ENCODE assay signal across 8 mouse cellular contexts in the genomic region with DNA sequence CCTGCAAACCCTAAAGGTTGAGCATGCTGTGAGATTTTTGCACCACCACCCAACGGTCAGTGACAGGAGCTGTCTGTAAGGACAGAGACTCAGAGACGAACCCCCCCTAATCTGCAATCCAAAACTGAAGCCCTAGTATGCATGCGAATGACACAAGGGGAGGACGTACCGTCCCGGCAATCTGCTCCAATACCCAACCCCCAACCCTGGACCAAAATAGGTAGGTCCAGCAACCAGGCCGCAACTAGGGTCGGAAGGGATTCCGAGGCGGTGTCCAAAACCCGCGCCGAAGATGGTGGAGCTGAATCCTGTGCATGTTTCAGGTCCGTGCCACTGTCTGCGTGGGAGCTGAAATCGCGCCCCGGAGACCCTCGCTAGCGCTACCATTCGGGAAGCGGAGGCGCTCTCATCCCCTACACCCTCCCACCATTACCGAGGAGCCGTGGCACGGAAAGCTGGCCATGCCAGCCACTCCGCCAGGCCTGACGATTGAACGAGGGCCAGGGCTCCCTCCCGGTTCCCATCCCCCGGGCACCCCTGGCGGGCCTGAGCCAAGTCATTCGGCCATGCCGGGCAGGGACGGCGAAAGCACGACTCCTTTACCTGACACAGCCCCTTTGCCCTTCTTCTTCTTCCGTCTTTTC. TPM values are rescaled to one million over a fixed set of nuclear protein-coding genes. Genes with fewer than 3 reads are reported as not detected.
DNase-seq lines count a peak whose midpoint lies in the region; ATAC-seq and TF ChIP-seq lines count a peak whose summit lies in the region.

No protein-coding gene starts in this region.

- H3K27ac ChIP-seq in hindbrain, embryonic 16.5 days (ENCODE audit: low read depth, low read length) = peak overlapping the region; percentile 88
- peak overlapping the region; percentile 94 for H3K27ac ChIP-seq in neural tube, embryonic 13.5 days (replicated peaks)

- H3K4me2 ChIP-seq in hindbrain, embryonic 16.5 days (ENCODE audit: low read length) = peak overlapping the region; percentile 80
- H3K4me2 ChIP-seq in neural tube, embryonic 13.5 days = peak overlapping the region; percentile 93

- ATAC-seq in frontal cortex, adult (ENCODE audit: low TSS enrichment) = peak; percentile 53
- ATAC-seq in hindbrain, embryonic 16.5 days = peak; percentile 73
- ATAC-seq in neural tube, embryonic 13.5 days (ENCODE audit: low read depth) = peak; percentile 79

- DNase-seq in right cerebral cortex, adult 18-20 months = peak; percentile 45
- DNase-seq in right cerebral cortex, postnatal 25 days = no peak
- DNase-seq in brain, embryonic 14.5 days (ENCODE audit: low read depth) = peak; percentile 65
- DNase-seq in liver = peak; percentile 42
- no peak for DNase-seq in urinary bladder, postnatal 25 days (ENCODE audit: low spot score)

- H3K27me3 ChIP-seq in hindbrain, embryonic 16.5 days (replicated peaks; ENCODE audit: control insufficient read depth, insufficient read depth, low read length) = no peaks in the 10 kb centered on the region
- no peaks in the 10 kb centered on the region for H3K27me3 ChIP-seq in neural tube, embryonic 13.5 days

- WGBS in hindbrain, embryonic 16.5 days = under 1% methylated on average over 38 of the region's 38 CpGs
- WGBS in neural tube, embryonic 13.5 days = under 1% methylated on average over 38 of the region's 38 CpGs

- H3K9ac ChIP-seq in hindbrain, embryonic 16.5 days (ENCODE audit: low read depth, low read length) = peak overlapping the region; percentile 92
- H3K9ac ChIP-seq in neural tube, embryonic 13.5 days = peak overlapping the region; percentile 98

- H3K4me3 ChIP-seq in hindbrain, embryonic 16.5 days (ENCODE audit: low read length) = peak overlapping the region; percentile 92
- H3K4me3 ChIP-seq in neural tube, embryonic 13.5 days = peak overlapping the region; percentile 98

- no peak for TF ChIP-seq POLR2A in brain, embryonic 14.5 days (IDR thresholded peaks at IDR 0.05; ENCODE audit: borderline replicate concordance, extremely low read depth, insufficient read depth, insufficient read length, poor library complexity, severe bottlenecking)

- no peak for TF ChIP-seq CTCF in brain, embryonic 14.5 days (IDR thresholded peaks at IDR 0.05; ENCODE audit: borderline replicate concordance, extremely low read depth, insufficient read depth, insufficient read length)

- peaks cover 11% of the 10 kb centered on the region for H3K36me3 ChIP-seq in hindbrain, embryonic 16.5 days (ENCODE audit: control insufficient read depth, insufficient read depth, low read length)
- H3K36me3 ChIP-seq in neural tube, embryonic 13.5 days = peaks cover 25% of the 10 kb centered on the region

- H3K4me1 ChIP-seq in hindbrain, embryonic 16.5 days (ENCODE audit: control insufficient read depth, insufficient read depth, low read depth, low read length) = peaks cover 8% of the 10 kb centered on the region
- H3K4me1 ChIP-seq in neural tube, embryonic 13.5 days (replicated peaks) = peaks cover 20% of the 10 kb centered on the region

- no peaks in the 10 kb centered on the region for H3K9me3 ChIP-seq in hindbrain, embryonic 16.5 days (ENCODE audit: control insufficient read depth, low read length)
- H3K9me3 ChIP-seq in neural tube, embryonic 13.5 days = no peaks in the 10 kb centered on the region

RNA-seq across cellular contexts. Expression of a gene that starts 7.8 kb away (rescaled TPM):
- 91.3 and 154 TPM in 2 replicates for polyA plus RNA-seq in brain, embryonic 14.5 days (2012; rRNA removed)
- polyA plus RNA-seq in hindbrain, embryonic 16.5 days (2015; fragmentation: Nextera tagmentation; extraction: Ambion mirVana) = 138 and 152 TPM in 2 replicates
- 171 and 175 TPM in 2 replicates for polyA plus RNA-seq in neural tube, embryonic 13.5 days (2015; fragmentation: Nextera tagmentation; extraction: Ambion mirVana)

RNA-seq across cellular contexts. Expression of a gene that starts 57.7 kb away (rescaled TPM):
- polyA plus RNA-seq in brain, embryonic 14.5 days (2012; rRNA removed) = 0.49 and 0.73 TPM in 2 replicates
- 0.27 and 0.29 TPM in 2 replicates for polyA plus RNA-seq in hindbrain, embryonic 16.5 days (2015; fragmentation: Nextera tagmentation; extraction: Ambion mirVana)
- 0.28 and 0.54 TPM in 2 replicates for polyA plus RNA-seq in neural tube, embryonic 13.5 days (2015; fragmentation: Nextera tagmentation; extraction: Ambion mirVana)

Comparison
In these comparisons a context has a peak if more than half of its experiments do, and no peak if none do; other contexts are left out.
1. DNase-seq: peak in right cerebral cortex, adult 18-20 months (single experiment), brain, embryonic 14.5 days (single experiment) and liver (single experiment); none in right cerebral cortex, postnatal 25 days (single experiment) and urinary bladder, postnatal 25 days (single experiment).
2. Peak in every context shown above with its lines, with median percentiles within 50 percentile points of each other: ATAC-seq.